Mouse (Mus musculus) embryo, embryonic 10.5 days (tissue): ENCODE measurements around the gene Fam50b.

Experiments
- DNase-seq: peaks from one replicate; pipeline ENCODE4 v3.0.0-alpha.2; 2015; ENCODE audit warnings: low spot score

Gene Fam50b

DNA sequence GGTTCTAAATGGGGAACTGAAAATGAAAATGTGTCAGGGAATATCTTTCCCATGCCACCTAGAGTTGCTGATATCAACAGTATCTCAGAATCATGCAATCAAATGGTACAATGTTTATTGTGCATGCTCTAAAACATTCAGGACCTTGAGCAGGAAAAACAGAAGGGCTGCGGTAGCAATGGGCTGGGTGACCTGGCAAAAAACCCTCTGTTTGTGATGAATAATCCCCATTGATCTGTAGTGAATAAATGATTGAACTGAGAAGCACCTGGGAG is 4.0 kb downstream of the Fam50b start:
- no peak for DNase-seq

DNA sequence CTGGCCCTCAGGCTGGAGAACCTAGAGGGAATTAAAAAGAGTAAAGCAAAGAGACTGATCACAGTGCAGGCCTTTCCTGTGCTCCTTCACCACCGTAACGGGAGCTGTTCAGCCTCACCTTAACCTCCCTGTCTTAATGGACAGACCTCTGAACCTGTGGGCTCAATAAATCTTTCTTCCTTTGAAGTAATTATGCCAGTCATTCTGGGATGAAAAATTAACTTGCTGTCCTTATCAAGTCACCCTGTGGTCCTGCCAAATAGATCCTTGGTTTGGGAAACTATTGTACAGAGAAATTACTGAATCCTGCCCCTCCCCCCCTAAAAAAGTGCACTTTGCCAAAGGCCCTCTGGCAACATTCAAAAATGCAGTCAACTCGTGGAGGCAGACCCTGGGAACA is 4.4 kb downstream of the Fam50b start:
- DNase-seq: no peak

DNA sequence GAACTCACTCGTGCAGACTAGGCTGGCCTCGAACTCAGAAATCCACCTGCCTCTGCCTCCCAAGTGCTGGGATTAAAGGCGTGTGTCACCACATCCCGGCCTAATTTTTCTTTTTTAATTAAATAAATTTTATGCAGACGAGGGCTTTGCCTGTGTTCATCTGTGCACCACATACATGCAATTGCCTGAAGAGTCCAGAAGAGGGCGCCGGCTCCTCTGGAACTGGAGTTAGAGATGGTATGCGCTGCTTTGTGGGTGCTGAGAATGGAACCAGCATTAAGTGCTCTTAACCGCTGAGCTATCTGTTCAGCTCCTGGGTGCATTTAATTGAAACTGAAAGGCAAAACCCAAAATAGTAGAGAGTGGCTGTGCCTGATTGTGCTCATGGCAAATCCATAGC is 6.6 kb downstream of the Fam50b start:
- DNase-seq: no peak

DNA sequence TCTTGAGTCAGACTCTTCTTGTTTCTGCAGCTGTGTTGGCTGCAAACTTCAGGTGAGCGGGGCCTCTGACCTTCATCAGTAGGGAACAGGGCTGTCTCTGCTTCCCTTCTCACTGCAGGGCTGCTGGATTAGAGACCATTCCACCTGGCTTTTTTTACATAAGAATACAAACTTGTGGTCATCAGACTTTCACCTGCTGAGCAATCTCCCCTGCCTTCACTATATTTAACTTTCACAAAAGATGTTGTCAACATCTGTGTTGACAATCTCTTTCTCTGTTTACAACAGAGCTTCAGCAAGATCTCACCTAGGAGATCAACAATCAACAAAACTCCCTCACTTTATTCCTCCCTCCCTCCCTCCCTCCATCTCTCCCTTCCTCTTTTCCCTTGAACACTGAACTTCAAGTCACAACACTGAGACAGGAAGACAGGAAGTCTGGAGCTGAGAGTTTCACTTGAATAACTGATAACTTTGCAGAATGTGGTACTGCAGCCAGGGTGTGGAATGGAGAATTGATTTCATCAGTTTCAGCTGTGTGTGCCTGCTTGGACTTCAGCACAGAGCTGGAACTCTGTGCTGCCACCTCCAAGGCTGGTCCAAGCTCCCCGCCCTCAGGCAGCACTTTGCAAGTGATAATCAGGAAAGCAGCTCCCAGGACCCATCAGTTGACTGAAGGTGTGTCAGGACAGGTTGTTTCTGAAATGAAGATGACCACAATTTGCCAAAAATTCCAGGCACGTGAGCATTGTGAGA is 7.3 kb downstream of the Fam50b start:
- DNase-seq: no peak

- DNase-seq: no peak
These were observed 12.2 kb downstream of the Fam50b start for GRCm38 (mm10) chr13:34746811-34747210.

- DNase-seq: no peak
These were observed 13.9 kb downstream of the Fam50b start for GRCm38 (mm10) chr13:34748530-34748929.

- DNase-seq: no peak
These were observed 24.6 kb downstream of the Fam50b start for GRCm38 (mm10) chr13:34759202-34759601.

GRCm38 (mm10) chr13:34760518-34761287 is 26.1 kb downstream of the Fam50b start:
- peak; percentile 59 for DNase-seq

DNA sequence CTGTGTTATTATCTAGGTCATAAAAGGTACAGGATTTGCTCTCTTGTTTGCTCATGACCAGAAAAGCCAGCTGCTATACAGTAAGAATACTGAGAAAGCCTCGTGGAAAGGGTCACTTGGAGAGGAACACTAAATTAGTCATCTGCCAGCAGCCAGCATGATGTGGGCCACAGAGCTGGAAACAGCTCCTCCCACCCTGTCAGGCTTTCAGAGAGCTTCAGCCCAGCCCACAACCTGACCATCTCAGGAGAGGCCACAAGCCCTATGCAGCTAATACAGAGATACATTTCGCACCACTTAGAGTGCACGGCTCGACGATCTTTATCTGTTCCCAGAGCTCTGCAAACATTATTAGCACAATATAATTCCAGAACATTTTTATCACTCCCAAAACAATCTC is 27.5 kb downstream of the Fam50b start:
- DNase-seq: no peak

DNA sequence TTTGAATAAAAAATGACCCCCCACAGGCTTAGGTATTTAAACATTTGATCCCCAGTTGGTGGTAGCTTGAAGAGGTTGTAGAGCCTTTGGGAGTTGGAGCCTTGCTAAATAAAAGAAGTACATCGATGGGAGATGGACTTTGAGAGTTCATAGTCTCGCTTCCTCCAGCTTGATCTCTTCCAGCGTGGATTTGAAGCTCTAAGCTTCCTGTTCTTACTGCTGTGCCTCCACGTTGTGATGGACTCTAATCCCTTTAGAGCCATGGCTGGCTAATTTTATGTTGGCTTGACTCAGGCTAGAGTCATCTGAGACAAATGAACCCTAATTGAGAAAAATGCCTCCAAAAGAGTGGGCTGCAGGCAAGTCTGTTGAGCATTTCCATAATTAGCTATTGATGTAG is 28.2 kb downstream of the Fam50b start:
- DNase-seq: no peak

- DNase-seq: no peak
These were observed 30.6 kb downstream of the Fam50b start for GRCm38 (mm10) chr13:34765269-34765668.

GRCm38 (mm10) chr13:34766572-34766971 is 31.9 kb downstream of the Fam50b start:
- DNase-seq: no peak

- no peak for DNase-seq
These were observed 33.1 kb downstream of the Fam50b start for GRCm38 (mm10) chr13:34767527-34768292.

DNA sequence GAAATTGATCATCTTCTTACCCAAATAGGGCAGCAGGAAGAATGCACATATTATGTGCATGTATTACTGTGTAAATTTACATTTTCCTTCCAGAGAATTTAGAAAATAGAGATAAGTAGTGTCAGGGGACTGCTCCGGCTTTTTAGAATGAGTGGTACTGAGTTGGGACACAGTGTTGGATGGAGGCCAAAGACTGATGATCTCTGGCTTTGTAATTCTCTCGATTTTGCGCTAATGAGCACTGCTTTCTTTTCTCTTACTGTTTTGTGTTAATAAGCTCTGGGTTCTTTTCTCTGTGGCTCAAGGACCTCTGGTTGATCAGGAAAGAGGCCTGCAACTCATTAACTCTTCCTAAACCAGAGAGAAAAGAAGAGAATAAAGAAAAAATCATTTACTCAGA is 42.1 kb downstream of the Fam50b start:
- DNase-seq: no peak

- no peak for DNase-seq
These were observed 46.4 kb downstream of the Fam50b start for GRCm38 (mm10) chr13:34780856-34781610.

- no peak for DNase-seq
These were observed 47.0 kb downstream of the Fam50b start for GRCm38 (mm10) chr13:34781611-34782009.

- no peak for DNase-seq
These were observed 50.2 kb downstream of the Fam50b start for GRCm38 (mm10) chr13:34784818-34785217.

DNA sequence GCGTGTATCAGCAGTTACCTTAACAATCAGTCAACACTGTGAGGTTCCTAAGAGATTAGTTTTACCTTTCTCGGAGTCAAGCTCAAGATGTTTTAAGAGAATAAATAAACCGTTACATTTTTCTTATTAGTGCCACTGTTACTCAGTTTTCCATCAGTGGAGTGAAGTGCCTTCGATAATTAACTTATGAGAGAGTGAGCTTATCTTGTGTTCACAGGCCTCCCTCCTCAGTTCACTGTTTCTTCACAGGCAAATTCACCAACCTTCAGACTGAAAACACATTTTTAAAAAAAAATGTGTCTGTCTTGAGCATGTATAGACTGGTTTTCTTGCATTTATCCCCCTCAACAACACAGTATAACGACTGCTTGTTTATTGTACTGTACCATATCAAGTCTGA is 52.0 kb downstream of the Fam50b start:
- no peak for DNase-seq

DNA sequence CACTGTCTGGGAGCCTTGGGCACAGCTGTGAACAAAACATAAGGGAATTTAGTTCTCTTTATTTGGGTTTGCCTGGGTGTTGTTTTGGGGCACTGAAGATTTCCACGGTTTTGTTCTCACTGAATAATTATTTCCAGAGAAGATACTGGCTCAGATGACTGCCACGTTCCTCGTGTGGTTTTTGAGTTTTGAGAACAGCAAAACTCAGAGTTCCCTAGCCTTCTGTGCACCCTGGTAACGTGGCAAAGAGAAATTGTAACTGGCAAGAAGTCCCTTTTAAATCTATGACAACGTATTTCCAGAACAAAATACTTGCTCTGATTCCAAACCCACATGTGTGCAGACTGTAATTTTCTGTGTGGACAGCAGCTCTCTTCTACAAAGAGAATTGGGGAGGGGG is 52.9 kb downstream of the Fam50b start:
- no peak for DNase-seq

DNA sequence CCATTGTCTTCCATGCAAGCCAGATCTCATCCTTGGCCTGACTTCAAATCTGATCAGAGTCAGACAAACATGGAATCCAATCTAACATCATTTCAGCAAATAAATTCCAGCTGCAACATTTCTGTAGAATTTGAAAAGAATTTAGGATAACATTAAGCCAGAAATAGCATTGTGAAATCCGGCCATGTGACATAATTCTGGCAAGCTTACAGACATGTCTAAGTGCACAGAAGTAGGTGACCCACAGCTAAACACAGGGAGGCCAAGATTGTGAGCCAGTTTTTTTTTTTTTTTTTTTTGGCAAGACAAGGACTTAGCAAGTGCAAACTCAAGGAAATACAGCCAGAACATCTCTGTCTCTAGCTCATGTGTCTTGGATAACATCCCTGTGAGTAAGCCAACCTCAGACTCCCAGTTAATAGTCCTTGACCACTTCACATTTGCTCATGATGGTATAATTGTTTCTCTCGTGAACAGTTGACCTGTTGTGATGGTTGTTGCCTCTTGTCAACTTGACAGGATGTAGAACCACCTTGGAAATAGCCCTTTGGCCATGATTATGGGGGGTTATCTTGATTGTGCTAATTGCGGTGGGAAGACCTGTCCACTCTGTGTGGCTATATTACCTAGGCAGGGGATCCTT is 54.6 kb downstream of the Fam50b start:
- DNase-seq: no peak

DNA sequence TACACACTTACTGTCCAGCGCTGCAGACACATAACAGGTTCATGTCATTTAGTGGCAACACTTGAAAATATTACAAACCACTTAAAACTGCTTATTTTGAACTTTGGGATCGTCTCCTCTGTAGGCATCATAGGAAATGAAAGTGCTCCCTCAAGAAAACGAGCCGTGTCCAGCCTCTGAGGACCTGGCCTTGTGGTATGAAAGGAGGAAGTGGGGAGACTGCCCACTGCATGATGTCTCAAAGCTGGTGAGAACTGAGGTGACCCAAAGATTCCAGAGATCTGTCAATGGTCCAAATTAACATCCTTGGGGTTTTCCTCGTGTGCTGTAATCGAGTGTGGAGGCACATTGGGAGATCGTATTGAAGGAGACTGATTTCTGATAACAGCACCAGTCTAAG is 58.4 kb downstream of the Fam50b start:
- DNase-seq: no peak

GRCm38 (mm10) chr13:34793816-34794215 is 59.2 kb downstream of the Fam50b start:
- peak; percentile 47 for DNase-seq
